Mouse (Mus musculus) heart, adult 8-10 months (tissue): ENCODE data around the gene Agpat3. TPM values are rescaled to one million over a fixed set of nuclear protein-coding genes. Genes with fewer than 3 reads are reported as not detected.
A peak's percentile ranks its signal among the peaks of the same experiment; 100 is the strongest.

Experiments
- DNase-seq: peaks from one replicate; pipeline ENCODE4 v3.0.0; 2022; ENCODE audit warnings: low spot score
- total RNA-seq, 4 experiments: library from RNA; stranded (reverse); gene quantifications; 2 replicates each; pipeline ENCODE4 v1.2.4; 2022

Agpat3 gene
- total RNA-seq, 4 experiments from 2014 or later: 206 to 254 (median 219) TPM

- no peak for DNase-seq
These were observed 94.1 kb downstream of the Agpat3 start for GRCm38 (mm10) chr10:78258142-78258675.

GRCm38 (mm10) chr10:78255646-78256059 lies 96.6 kb downstream of the Agpat3 start:
- DNase-seq: peak; percentile 57

- no peak for DNase-seq
These were observed 105.1 kb downstream of the Agpat3 start for GRCm38 (mm10) chr10:78247206-78247605.

- DNase-seq: no peak
These were observed 105.6 kb downstream of the Agpat3 start for GRCm38 (mm10) chr10:78246725-78247124.

GRCm38 (mm10) chr10:78245225-78245547 lies 107.1 kb downstream of the Agpat3 start:
- DNase-seq: no peak

- DNase-seq: peak; percentile 82
These were observed 107.7 kb downstream of the Agpat3 start, which contains the start of gene Trappc10 for GRCm38 (mm10) chr10:78244438-78245224. Trappc10 (minus strand) TSS chr10:78244641.

- DNase-seq: peak; percentile 11
These were observed 108.2 kb downstream of the Agpat3 start for GRCm38 (mm10) chr10:78244058-78244437.

- no peak for DNase-seq
These were observed 113.4 kb downstream of the Agpat3 start for GRCm38 (mm10) chr10:78238926-78239325.

GRCm38 (mm10) chr10:78238297-78238696 lies 114.0 kb downstream of the Agpat3 start:
- DNase-seq: no peak

- no peak for DNase-seq
These were observed 114.5 kb downstream of the Agpat3 start for GRCm38 (mm10) chr10:78237809-78238208.

GRCm38 (mm10) chr10:78236885-78237629 lies 115.2 kb downstream of the Agpat3 start:
- no peak for DNase-seq

GRCm38 (mm10) chr10:78233756-78234155 lies 118.5 kb downstream of the Agpat3 start:
- no peak for DNase-seq

- DNase-seq: no peak
These were observed 119.1 kb downstream of the Agpat3 start for GRCm38 (mm10) chr10:78233161-78233560.

- no peak for DNase-seq
These were observed 119.8 kb downstream of the Agpat3 start for GRCm38 (mm10) chr10:78232301-78232980.

GRCm38 (mm10) chr10:78228560-78228928 lies 123.7 kb downstream of the Agpat3 start:
- no peak for DNase-seq

GRCm38 (mm10) chr10:78227875-78228559 lies 124.3 kb downstream of the Agpat3 start:
- DNase-seq: peak; percentile 67

GRCm38 (mm10) chr10:78224136-78224535 lies 128.2 kb downstream of the Agpat3 start:
- no peak for DNase-seq

GRCm38 (mm10) chr10:78222908-78223307 lies 129.4 kb downstream of the Agpat3 start:
- DNase-seq: no peak

- DNase-seq: no peak
These were observed 131.0 kb downstream of the Agpat3 start for GRCm38 (mm10) chr10:78221315-78221714.

- no peak for DNase-seq
These were observed 132.8 kb downstream of the Agpat3 start for GRCm38 (mm10) chr10:78219528-78219927.
